Mouse (Mus musculus): ENCODE data around the gene Wnk1.

Wnk1 gene

GRCm38 (mm10) chr6:119903081-119903789, 135.2 kb downstream of the Wnk1 start:
- no peak for DNase-seq (ENCODE audit: low spot score in 2 of 2)

- DNase-seq (ENCODE audit: low spot score in 2 of 2), result peak; percentile 88 to 89
These were observed 136.0 kb downstream of the Wnk1 start, which contains the start of gene Rad52 for GRCm38 (mm10) chr6:119902204-119903080. Gene Rad52, plus strand, starts transcription at chr6:119902698.

GRCm38 (mm10) chr6:119892711-119893110, 145.8 kb downstream of the Wnk1 start:
- DNase-seq (ENCODE audit: low spot score in 2 of 2), result no peak

GRCm38 (mm10) chr6:119883151-119883550, 155.3 kb downstream of the Wnk1 start:
- no peak for DNase-seq (ENCODE audit: low spot score in 2 of 2)
